Mouse (Mus musculus) midbrain, embryonic 16.5 days (tissue): ENCODE results near the gene Lgals12. TPM values are rescaled to one million over a fixed set of nuclear protein-coding genes. Genes with fewer than 3 reads are reported as not detected.
A peak's percentile ranks its signal among the peaks of the same experiment; 100 is the strongest.

Source experiments
- ATAC-seq: fragments of 200-750 bp; cut with Nextera tagmentation; 2 replicates; pipeline ENCODE4 v1.8.0; 2017; ENCODE audit warnings: moderate TSS enrichment
- H3K27ac ChIP-seq: fragments of 300-500 bp; sonication (generic); 2 replicates; pipeline ENCODE4 v1.5.1; 2014; ENCODE audit warnings: mild to moderate bottlenecking, low read length, mixed read lengths
- H3K27me3 ChIP-seq: fragments of 300-500 bp; sonication (generic); 2 replicates; pipeline ENCODE4 v1.6.1; 2014; ENCODE audit warnings: low read depth, low read length, mixed read lengths; ENCODE audit not compliant: control insufficient read depth, insufficient read depth
- H3K36me3 ChIP-seq: fragments of 300-500 bp; sonication (generic); 2 replicates; pipeline ENCODE4 v1.6.1; 2014; ENCODE audit warnings: mild to moderate bottlenecking, low read length, moderate library complexity, mixed read lengths; ENCODE audit not compliant: control insufficient read depth, insufficient read depth
- H3K4me1 ChIP-seq: fragments of 300-500 bp; sonication (generic); 2 replicates; pipeline ENCODE4 v1.6.1; 2014; ENCODE audit warnings: mild to moderate bottlenecking, low read length, mixed read lengths; ENCODE audit not compliant: control insufficient read depth, insufficient read depth
- H3K4me2 ChIP-seq: fragments of 300-500 bp; sonication (generic); 2 replicates; pipeline ENCODE4 v1.6.1; 2014; ENCODE audit warnings: mild to moderate bottlenecking, low read length, mixed read lengths
- H3K4me3 ChIP-seq: fragments of 300-500 bp; sonication (generic); 2 replicates; pipeline ENCODE4 v1.5.1; 2014; ENCODE audit warnings: low read depth, mild to moderate bottlenecking, low read length, moderate library complexity, mixed read lengths
- H3K9ac ChIP-seq: fragments of 300-500 bp; sonication (generic); 2 replicates; pipeline ENCODE4 v1.6.1; 2014; ENCODE audit warnings: low read depth, low read length, mixed read lengths
- H3K9me3 ChIP-seq: fragments of 300-500 bp; sonication (generic); replicated peaks from 2 replicates; pipeline ENCODE4 v1.6.1; 2014; ENCODE audit warnings: mild to moderate bottlenecking, low read length, mixed read lengths; ENCODE audit not compliant: control insufficient read depth, poor library complexity, severe bottlenecking
- WGBS: fragments of 180-500 bp; shearing (Covaris S2); extraction: QIAGEN DNeasy Blood & Tissue Kit; methylation state at CpG from one replicate; pipeline ENCODE4 v1.1.7; 2014; 5-methylcytosine and 5-hydroxymethylcytosine counted together
- polyA plus RNA-seq: library from polyadenylated mRNA; unstranded; fragments of >200 nt; fragmentation: Nextera tagmentation; extraction: Ambion mirVana; gene quantifications from 2 replicates; pipeline ENCODE4 v1.2.1, GENCODE M21; 2015

The Lgals12 gene
- polyA plus RNA-seq, result 0.17 and 0.26 TPM in 2 replicates

DNA sequence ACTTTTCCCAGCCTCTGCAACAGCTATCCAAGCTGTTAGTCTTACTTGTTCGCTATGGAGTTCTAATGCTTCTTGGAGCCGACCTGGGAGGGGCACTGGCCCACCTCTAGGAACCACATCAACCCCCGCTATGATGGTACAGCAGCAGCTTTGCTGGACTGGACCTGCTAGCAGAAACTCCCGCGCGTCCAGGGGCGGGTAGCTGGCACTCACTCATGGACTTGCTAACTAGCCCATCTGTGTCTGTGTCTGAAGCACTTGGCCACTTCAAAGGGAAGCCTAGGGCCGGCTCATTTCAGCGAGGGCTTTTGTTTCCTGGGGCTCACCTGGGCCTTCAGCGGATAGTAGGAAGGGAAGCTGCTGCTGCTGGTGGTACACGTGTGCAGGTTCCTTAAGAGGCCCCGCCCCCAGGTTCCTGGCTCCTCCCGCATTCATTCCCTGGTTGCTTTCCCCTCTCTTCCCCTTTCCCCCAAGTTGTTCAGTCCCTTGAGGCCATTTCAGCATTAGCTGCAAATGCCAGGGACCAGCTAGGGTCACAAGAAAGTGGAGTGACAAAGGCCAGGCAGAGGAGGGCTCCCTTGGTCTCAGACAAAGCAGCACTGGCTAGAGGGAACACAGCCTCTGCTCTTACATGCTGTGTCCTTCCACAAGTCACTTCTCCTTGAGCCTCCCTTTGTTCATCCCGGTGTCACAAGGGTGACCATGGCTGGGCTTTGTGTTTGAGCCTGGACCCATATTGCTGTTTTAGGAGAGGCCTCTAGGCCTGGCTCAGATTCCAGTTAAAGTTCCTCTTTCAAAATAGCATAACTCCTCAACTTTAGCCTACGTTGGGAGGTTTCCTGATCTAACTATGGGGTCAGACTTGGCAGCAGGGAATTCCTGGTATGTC is at the start of gene Lgals12:
Gene Lgals12, minus strand, starts transcription at position 393 of the 889 bp plus-strand sequence.
- Histone ChIP-seq H3K4me2 (peak within 1 kb of the TSS; percentile 80), H3K4me3 (peak within 1 kb of the TSS; percentile 41), H3K9ac (peak within 1 kb of the TSS; percentile 62), H3K4me1 (peaks cover 16% of the 10 kb centered on the region), H3K9me3 (no peaks in the 10 kb centered on the region), H3K27ac (peak within 1 kb of the TSS; percentile 67), H3K27me3 (peaks cover 4% of the 10 kb centered on the region; the same call in 1 of the 2 replicates), H3K36me3 (no peaks in the 10 kb centered on the region)
- peak; percentile 59 for ATAC-seq
- WGBS, result 8% methylated on average over 15 of the region's 15 CpGs

DNA sequence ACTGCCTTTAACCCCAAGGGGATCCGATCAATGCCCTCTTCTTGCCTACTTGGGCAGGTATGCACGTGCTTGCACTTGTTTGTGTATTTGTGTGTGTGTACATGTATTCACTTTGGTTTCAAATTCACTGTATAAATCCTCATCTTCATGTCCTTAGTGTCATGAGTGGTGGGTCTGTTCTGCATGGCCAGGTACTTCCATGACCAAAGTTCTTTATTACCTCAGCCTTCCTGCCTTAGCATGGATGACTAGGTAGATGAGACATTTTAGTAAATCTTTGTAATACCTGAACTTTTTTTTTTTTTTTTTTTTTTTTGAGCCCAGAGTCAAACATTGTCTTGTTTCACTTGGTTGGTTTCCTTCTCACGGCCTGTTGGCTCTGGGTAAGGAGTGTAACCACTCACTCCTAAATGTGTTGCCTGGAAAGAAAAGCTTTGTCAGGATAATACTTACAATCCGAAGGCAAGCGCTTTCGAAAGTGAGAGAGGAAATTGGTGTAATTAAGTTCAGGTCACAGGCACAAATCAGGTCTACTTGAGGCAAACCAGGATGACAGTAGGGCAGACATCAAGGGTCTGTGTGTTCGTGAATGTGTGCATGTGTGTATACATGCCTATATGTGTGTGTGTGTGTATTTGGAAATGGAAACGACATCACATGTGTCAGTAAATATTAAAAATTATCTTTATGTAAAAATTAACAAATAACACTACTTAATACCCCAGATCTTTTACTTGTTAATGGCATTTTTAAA is 42.1 kb upstream of the Lgals12 start:
- Histone ChIP-seq H3K4me2 (no peak overlapping the region), H3K9ac (no peak overlapping the region), H3K9me3 (no peaks in the 10 kb centered on the region), H3K36me3 (no peaks in the 10 kb centered on the region), H3K27ac (no peak overlapping the region), H3K4me1 (no peaks in the 10 kb centered on the region), H3K27me3 (no peaks in the 10 kb centered on the region), H3K4me3 (no peak overlapping the region)
- 85% methylated on average over 8 of the region's 8 CpGs for WGBS
- ATAC-seq, result no peak

DNA sequence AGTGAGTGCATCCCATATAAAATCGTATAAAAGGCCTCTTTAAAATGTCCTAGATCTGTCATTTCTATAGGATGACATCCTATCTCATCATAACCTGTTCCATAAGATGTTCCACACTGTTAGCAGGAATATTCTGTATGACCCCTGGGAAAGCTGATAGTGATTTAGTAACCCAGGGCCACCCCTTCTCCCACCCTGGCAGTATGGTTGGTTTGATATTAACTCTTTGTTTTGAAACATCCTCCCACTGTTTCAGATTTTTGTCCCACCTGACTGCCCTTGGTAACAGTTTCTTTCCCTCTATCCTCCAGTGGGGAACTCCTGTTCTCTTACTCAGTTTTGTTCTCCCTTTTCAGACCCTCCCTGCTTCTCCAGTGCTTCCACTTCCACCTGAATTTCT is 26.8 kb upstream of the Lgals12 start:
- Histone ChIP-seq H3K9me3 (no peaks in the 10 kb centered on the region), H3K9ac (no peak overlapping the region), H3K4me1 (no peaks in the 10 kb centered on the region), H3K4me2 (no peak overlapping the region), H3K27ac (no peak overlapping the region), H3K4me3 (no peak overlapping the region), H3K36me3 (no peaks in the 10 kb centered on the region), H3K27me3 (no peaks in the 10 kb centered on the region)
- ATAC-seq, result no peak
- WGBS, result 80% methylated on average over 1 of the region's 1 CpGs

DNA sequence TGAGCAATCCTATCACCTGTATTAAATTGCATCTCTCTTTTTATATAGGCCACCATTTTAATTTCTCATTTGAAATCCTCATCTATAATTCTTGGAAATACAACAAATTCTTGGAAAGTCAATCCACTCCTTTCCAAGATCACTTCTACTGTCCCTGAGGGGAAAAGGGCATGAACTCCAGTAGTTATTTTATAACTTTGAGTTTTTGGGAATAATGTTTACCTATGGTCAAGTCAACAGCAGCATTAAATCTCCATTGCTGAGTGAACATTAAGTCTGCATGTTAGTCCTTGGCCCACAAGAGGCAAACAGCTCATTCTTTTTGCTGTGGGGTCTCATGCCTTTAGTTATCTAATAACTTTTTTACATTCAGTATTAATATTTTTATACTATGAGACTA is 26.0 kb upstream of the Lgals12 start:
- no peaks in the 10 kb centered on the region for H3K27me3 ChIP-seq
- no peaks in the 10 kb centered on the region for H3K4me1 ChIP-seq
- no peak overlapping the region for H3K4me2 ChIP-seq
- H3K9ac ChIP-seq, result no peak overlapping the region
- H3K27ac ChIP-seq, result no peak overlapping the region
- H3K4me3 ChIP-seq, result no peak overlapping the region
- no peaks in the 10 kb centered on the region for H3K36me3 ChIP-seq
- ATAC-seq, result no peak
- no peaks in the 10 kb centered on the region for H3K9me3 ChIP-seq

DNA sequence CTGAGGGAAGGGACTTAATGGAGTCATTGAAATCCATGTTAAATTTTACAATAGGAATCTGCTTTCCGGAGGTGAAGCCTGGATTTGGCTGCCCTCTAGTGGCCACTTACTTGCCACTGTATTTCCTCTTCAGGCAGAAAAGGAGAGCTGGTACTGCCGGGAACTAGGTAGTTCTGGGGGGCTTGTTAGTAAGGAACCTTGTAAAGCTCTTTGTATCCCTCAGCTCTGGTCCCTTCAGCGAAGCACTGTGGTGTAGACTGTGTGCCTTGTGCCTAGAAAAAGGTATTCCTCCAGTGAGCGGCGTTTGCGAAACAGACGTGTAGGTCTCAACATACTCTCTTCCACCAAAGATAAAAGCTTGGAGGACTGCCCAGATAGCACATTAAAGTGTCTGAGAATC is 10.7 kb upstream of the Lgals12 start:
- peak; percentile 59; the same call in 1 of the 2 replicates for ATAC-seq
- no peaks in the 10 kb centered on the region; the same call in 1 of the 2 replicates for H3K4me1 ChIP-seq
- H3K4me3 ChIP-seq, result no peak overlapping the region
- WGBS, result 41% methylated on average over 7 of the region's 7 CpGs
- H3K9ac ChIP-seq, result no peak overlapping the region
- no peaks in the 10 kb centered on the region for H3K36me3 ChIP-seq
- no peak overlapping the region for H3K27ac ChIP-seq
- no peaks in the 10 kb centered on the region for H3K9me3 ChIP-seq
- H3K4me2 ChIP-seq, result no peak overlapping the region
- H3K27me3 ChIP-seq, result no peaks in the 10 kb centered on the region; the same call in 1 of the 2 replicates

DNA sequence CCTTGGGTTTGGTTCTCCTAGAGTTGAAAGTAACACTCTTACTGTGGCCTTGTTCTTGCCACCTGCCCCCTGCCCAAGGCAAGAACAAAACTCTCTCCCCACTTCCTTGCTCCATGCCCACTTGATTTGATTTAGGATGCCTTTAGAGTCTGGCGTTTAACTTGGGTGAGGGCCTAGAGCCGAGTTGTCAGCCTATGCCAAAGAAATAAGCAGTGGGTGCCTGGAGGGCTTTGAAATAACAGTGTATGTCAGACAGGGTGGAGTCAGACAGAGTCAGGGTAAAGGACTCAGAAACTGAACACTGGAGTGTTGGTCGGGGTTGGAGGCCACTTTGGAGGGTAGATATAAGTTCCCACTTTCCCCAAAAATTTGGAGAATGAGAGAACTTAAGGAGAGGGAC is 10.1 kb upstream of the Lgals12 start:
- ATAC-seq, result no peak
- Histone ChIP-seq H3K36me3 (no peaks in the 10 kb centered on the region), H3K9me3 (no peaks in the 10 kb centered on the region), H3K4me1 (no peaks in the 10 kb centered on the region; the same call in 1 of the 2 replicates), H3K4me2 (no peak overlapping the region), H3K27ac (no peak overlapping the region), H3K9ac (no peak overlapping the region), H3K27me3 (no peaks in the 10 kb centered on the region; the same call in 1 of the 2 replicates), H3K4me3 (no peak overlapping the region)
- WGBS, result 61% methylated on average over 3 of the region's 3 CpGs

DNA sequence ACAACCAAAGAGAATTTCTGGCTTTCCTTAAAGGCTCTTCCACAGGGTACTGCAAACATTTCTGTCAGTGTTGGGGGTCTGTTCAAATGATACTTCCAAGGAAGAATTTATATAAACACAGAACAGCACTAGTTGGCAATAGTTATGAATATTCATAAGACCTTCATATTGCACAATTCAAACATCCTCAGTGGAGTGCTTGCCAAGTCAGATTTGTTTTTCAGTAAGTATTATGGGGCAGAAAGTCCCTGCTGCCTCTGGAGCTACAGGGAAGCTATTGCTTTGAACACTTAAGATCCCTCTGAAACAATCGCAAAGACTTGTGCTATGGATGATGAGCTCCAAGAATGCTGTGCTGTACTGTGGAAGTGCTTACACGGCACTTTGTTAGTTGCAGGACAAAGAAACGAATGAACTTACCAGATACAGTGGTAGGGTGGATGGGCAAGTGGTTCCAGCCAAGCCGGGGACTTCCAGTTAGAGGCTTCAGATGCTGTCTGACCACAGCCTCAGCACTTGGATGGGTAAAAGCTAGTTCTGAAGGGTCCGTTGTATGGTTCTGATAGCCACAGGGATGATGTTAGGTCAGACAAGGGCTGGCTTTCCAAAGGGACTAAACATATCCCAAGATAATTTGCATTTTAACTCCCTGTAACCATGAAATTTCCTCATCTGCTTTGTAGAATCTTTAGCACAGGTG is 9.4 kb upstream of the Lgals12 start:
- peaks cover 3% of the 10 kb centered on the region; the same call in 1 of the 2 replicates for H3K27me3 ChIP-seq

DNA sequence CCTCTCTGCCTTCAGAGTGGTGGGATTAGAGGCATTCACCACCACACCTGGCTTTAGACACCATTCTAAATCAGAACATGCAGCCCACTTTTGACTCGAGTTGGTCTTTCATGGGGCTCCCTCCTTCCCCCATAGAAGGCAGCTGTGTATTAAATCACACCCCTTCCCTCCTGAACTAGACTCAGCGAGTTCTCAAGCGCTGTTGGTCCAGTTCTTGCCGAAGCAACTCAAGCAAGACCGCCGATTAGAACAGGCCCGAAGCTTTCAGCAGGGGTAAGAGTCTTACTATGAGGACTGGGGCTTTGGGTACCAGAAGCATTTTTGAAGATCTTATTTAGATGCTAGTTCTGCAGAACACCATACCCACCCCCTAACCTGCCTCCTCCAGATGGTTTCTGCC is 6.2 kb upstream of the Lgals12 start:
- 79% methylated on average over 7 of the region's 7 CpGs for WGBS

More for the DNA sequence above, 9.4 kb upstream of the Lgals12 start:
- ATAC-seq, result no peak
- H3K4me1 ChIP-seq, result peaks cover 2% of the 10 kb centered on the region; the same call in 1 of the 2 replicates
- H3K27ac ChIP-seq, result no peak overlapping the region
- H3K4me3 ChIP-seq, result no peak overlapping the region
- 75% methylated on average over 5 of the region's 5 CpGs for WGBS
- H3K36me3 ChIP-seq, result no peaks in the 10 kb centered on the region
- H3K4me2 ChIP-seq, result no peak overlapping the region
- no peak overlapping the region for H3K9ac ChIP-seq
- no peaks in the 10 kb centered on the region for H3K9me3 ChIP-seq

More for the DNA sequence above, 6.2 kb upstream of the Lgals12 start:
- no peak overlapping the region for H3K4me3 ChIP-seq
- H3K36me3 ChIP-seq, result no peaks in the 10 kb centered on the region
- no peak for ATAC-seq
- H3K4me1 ChIP-seq, result peaks cover 2% of the 10 kb centered on the region; the same call in 1 of the 2 replicates
- no peaks in the 10 kb centered on the region for H3K9me3 ChIP-seq
- no peak overlapping the region for H3K9ac ChIP-seq
- H3K4me2 ChIP-seq, result no peak overlapping the region
- peaks cover 4% of the 10 kb centered on the region; the same call in 1 of the 2 replicates for H3K27me3 ChIP-seq
- H3K27ac ChIP-seq, result no peak overlapping the region
